Mouse (Mus musculus) embryonic facial prominence, embryonic 10.5 days (tissue): ENCODE data around the gene Adipoq. TPM values are rescaled to one million over a fixed set of nuclear protein-coding genes. Genes with fewer than 3 reads are reported as not detected.

Experiments
- DNase-seq: peaks from one replicate; pipeline ENCODE4 v3.0.0-alpha.2; 2017; ENCODE audit warnings: low spot score
- H3K27ac ChIP-seq: fragments of 300-500 bp; sonication (generic); replicated peaks from 2 replicates; pipeline ENCODE4 v1.5.1; 2016; ENCODE audit warnings: mild to moderate bottlenecking
- H3K27me3 ChIP-seq: fragments of 300-500 bp; sonication (generic); replicated peaks from 2 replicates; pipeline ENCODE4 v1.6.1; 2016; ENCODE audit warnings: low read depth, mild to moderate bottlenecking; ENCODE audit not compliant: poor library complexity, severe bottlenecking
- H3K36me3 ChIP-seq: fragments of 300-500 bp; sonication (generic); replicated peaks from 2 replicates; pipeline ENCODE4 v1.6.1; 2016; ENCODE audit warnings: mild to moderate bottlenecking, moderate library complexity
- H3K4me1 ChIP-seq: fragments of 300-500 bp; sonication (generic); 2 replicates; pipeline ENCODE4 v1.6.1; 2016
- H3K4me3 ChIP-seq: fragments of 300-500 bp; sonication (generic); 2 replicates; pipeline ENCODE4 v1.5.1; 2016; ENCODE audit warnings: mild to moderate bottlenecking, moderate library complexity
- H3K9me3 ChIP-seq: fragments of 300-500 bp; sonication (generic); 2 replicates; pipeline ENCODE4 v1.6.1; 2016; ENCODE audit warnings: mild to moderate bottlenecking
- WGBS: fragments of 180-500 bp; shearing (Covaris S2); methylation state at CpG from one replicate; pipeline ENCODE4 v1.1.7; 2016; 5-methylcytosine and 5-hydroxymethylcytosine counted together
- microRNA-seq: library from miRNA; unstranded; fragments of <30 nt; microRNA quantifications from one replicate; pipeline ENCODE4, GENCODE M21; 2017
- polyA plus RNA-seq: library from polyadenylated mRNA; unstranded; fragments of >200 nt; fragmentation: Nextera tagmentation; extraction: Ambion mirVana; gene quantifications from 2 replicates; pipeline ENCODE4 v1.2.1, GENCODE M21; 2016

Adipoq gene
- polyA plus RNA-seq, 1 experiment from 2014 or later = not detected

DNA sequence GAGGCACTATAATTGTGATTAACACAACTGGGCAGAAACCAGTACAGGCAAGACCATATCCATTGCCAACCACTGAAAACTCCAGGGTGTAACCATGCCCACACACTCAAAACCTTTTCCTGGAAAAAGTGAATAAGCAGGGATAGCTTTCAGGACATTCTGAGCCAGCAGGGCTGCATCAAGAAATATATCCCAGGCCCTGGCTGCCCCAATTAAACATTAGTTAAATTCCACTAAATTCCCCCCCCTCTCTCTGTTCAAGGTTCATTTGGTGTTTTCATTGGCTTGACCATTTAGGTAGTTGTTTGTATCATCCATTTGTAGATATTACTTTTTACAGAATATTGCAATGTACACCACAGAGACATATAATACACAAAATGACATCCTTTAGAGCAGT is 50.0 kb downstream of the Adipoq start:
- Histone ChIP-seq H3K4me3 (no peak overlapping the region), H3K27me3 (no peaks in the 10 kb centered on the region), H3K4me1 (no peaks in the 10 kb centered on the region), H3K36me3 (no peaks in the 10 kb centered on the region), H3K9me3 (no peaks in the 10 kb centered on the region), H3K27ac (no peak overlapping the region)
- no peak for DNase-seq

DNA sequence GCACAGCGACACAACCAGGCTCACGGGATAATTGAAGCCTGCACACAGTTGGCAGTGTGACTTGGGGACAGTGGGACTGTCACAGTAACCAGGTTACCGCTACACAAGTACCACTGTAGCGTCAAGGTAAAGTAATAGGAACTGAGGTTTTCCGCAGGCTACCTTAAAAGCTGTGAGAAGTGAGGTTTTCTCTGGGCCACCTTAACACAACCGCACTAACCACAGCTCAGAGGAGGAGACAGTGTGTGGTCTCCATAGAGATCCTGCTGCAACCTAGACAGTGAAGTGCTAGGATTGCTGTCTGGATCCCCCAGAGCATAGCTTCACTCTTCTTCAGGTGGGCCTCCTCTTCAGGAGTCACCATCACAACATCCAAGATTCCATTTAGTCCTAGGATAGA is 50.5 kb downstream of the Adipoq start:
- WGBS = 93% methylated on average over 6 of the region's 6 CpGs
- H3K27ac ChIP-seq = no peak overlapping the region
- H3K36me3 ChIP-seq = no peaks in the 10 kb centered on the region
- H3K4me1 ChIP-seq = no peaks in the 10 kb centered on the region
- no peak overlapping the region for H3K4me3 ChIP-seq
- no peaks in the 10 kb centered on the region for H3K9me3 ChIP-seq
- no peak for DNase-seq
- H3K27me3 ChIP-seq = no peaks in the 10 kb centered on the region

DNA sequence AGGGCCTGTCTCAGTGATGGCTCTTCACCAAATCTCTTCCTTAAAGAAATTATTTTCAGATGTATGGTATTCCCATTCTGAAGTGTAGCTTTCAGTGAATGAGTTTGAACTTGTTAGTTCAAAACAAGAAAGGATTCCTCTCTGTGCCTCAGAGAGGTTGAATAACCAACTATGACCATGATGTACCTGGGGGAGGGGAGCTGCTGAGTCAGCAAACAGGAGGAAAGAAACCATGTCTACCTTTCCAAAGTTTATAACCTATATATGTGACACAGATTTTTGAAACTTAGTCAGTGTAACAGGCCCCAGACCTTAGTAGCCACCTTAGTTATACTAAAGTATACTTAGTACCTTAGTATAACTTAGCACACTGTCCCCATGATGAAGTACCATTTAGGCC is 55.2 kb downstream of the Adipoq start:
- no peaks in the 10 kb centered on the region for H3K36me3 ChIP-seq
- no peak overlapping the region for H3K4me3 ChIP-seq
- no peaks in the 10 kb centered on the region for H3K27me3 ChIP-seq
- H3K4me1 ChIP-seq = 0 out of 2 replicates have a peak, but pooled peaks cover 3% of the 10 kb centered on the region
- DNase-seq = no peak
- no peak overlapping the region for H3K27ac ChIP-seq
- H3K9me3 ChIP-seq = no peaks in the 10 kb centered on the region

Small RNA genes within 50 kb of the gene (microRNA-seq; reads per million reads assigned to microRNA genes)
- gene Gm49346 = not detected

Other genes starting within 250 kb of the Adipoq start
- not detected in 2 replicates for gene Fetub, start 228.2 kb upstream of the Adipoq start, polyA plus RNA-seq
- 0.16 TPM in 1 of 2 replicates, not detected in the other for gene Hrg, start 195.5 kb upstream of the Adipoq start, polyA plus RNA-seq
- gene Kng2, start 117.1 kb upstream of the Adipoq start, polyA plus RNA-seq = not detected in 2 replicates
- gene Kng1, start 88.7 kb upstream of the Adipoq start, polyA plus RNA-seq = not detected in 2 replicates
- 170 and 177 TPM in 2 replicates for gene Eif4a2, start 39.1 kb upstream of the Adipoq start, polyA plus RNA-seq
- gene Rfc4, start 18.8 kb upstream of the Adipoq start, polyA plus RNA-seq = 208 and 218 TPM in 2 replicates
- gene St6gal1, start 78.2 kb downstream of the Adipoq start, polyA plus RNA-seq = 27.3 and 28.9 TPM in 2 replicates